Mouse (Mus musculus): ENCODE results near the gene Gm44973. TPM values are rescaled to one million over a fixed set of nuclear protein-coding genes. Genes with fewer than 3 reads are reported as not detected.

Gm44973 gene
- polyA plus RNA-seq, 1 experiment = not detected

DNA sequence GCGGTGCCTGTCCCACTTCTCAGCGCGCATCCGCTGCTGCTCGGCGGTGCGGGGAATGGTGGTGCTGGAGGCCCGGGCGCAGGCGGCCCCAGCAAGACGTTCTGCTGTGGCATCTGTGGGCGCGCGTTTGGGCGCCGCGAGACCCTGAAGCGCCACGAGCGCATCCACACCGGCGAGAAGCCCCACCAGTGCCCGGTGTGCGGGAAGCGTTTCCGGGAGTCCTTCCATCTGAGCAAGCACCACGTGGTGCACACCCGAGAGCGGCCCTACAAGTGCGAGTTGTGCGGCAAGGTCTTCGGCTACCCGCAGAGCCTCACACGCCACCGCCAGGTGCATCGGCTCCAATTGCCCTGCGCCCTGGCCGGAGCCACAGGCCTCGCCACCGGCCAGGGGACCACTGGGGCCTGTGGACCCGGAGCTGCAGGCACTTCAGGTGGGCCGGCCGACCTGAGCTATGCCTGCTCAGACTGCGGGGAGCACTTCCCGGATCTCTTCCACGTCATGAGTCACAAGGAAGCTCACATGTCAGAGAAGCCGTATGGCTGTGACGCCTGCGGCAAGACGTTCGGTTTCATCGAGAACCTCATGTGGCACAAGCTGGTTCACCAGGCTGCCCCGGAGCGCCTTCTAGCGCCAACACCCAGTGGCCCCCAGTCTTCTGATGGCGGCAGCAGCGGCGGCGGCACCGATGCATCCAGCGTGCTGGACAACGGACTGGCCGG lies 15.4 kb downstream of the Gm44973 start:
- Histone ChIP-seq H3K27ac (ENCODE audit: insufficient read depth, low read length) (no peak overlapping the region), H3K4me1 (ENCODE audit: control insufficient read depth, insufficient read depth, low read length) (no peaks in the 10 kb centered on the region), H3K4me3 (ENCODE audit: insufficient read depth, low read length) (no peak overlapping the region)
- TF ChIP-seq CTCF (IDR thresholded peaks at IDR 0.05; ENCODE audit: borderline replicate concordance, insufficient read depth, low read length) (no peak), POLR2A (IDR thresholded peaks at IDR 0.05; ENCODE audit: low read depth, low read length) (no peak)

DNA sequence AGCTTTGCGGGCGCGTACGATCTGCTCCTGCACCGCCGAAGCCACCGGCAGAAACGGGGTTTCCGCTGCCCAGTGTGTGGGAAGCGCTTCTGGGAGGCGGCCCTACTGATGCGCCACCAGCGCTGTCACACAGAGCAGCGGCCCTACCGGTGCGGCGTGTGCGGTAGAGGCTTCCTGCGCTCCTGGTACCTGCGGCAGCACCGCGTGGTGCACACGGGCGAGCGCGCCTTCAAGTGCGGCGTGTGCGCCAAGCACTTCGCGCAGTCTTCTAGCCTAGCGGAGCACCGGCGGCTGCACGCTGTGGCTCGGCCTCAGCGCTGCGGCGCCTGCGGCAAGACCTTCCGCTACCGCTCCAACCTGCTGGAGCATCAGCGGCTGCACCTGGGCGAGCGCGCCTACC lies 16.2 kb downstream of the Gm44973 start:
- H3K4me1 ChIP-seq (ENCODE audit: control insufficient read depth, insufficient read depth, low read length) = no peaks in the 10 kb centered on the region
- H3K27ac ChIP-seq (ENCODE audit: insufficient read depth, low read length) = no peak overlapping the region
- no peak overlapping the region for H3K4me3 ChIP-seq (ENCODE audit: insufficient read depth, low read length)
- TF ChIP-seq POLR2A (IDR thresholded peaks at IDR 0.05; ENCODE audit: low read depth, low read length) (no peak), CTCF (IDR thresholded peaks at IDR 0.05; ENCODE audit: borderline replicate concordance, insufficient read depth, low read length) (no peak)

DNA sequence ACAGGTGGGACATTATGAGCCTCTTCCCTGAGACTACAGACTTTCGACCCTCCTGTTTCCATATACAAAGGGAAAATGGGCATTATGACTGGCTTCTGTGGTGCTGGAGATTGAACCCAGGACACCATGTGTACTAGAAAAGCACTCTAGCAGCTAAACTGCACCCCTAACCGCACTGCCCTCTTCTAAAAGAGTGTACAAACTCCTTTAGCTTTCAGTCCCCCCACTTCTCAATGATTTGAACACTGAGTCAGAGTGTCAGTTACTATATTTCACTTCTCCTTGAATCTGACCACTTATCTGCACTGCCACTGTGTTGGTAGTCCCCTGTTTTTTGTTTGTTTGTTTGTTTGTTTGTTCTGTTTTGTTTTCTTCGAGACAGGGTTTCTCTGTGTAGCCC lies 18.5 kb downstream of the Gm44973 start, which contains the start of gene 4632433K11Rik:
4632433K11Rik (plus strand) TSS at position 301 of the 400 bp plus-strand sequence.
- TF ChIP-seq POLR2A (IDR thresholded peaks at IDR 0.05; ENCODE audit: low read depth, low read length) (0 out of 2 replicates have a peak, but pooled peaks have one; percentile 5), CTCF (IDR thresholded peaks at IDR 0.05; ENCODE audit: borderline replicate concordance, insufficient read depth, low read length) (no peak)
- Histone ChIP-seq H3K27ac (ENCODE audit: insufficient read depth, low read length) (no peak within 1 kb of the TSS), H3K4me3 (ENCODE audit: insufficient read depth, low read length) (no peak within 1 kb of the TSS)

DNA sequence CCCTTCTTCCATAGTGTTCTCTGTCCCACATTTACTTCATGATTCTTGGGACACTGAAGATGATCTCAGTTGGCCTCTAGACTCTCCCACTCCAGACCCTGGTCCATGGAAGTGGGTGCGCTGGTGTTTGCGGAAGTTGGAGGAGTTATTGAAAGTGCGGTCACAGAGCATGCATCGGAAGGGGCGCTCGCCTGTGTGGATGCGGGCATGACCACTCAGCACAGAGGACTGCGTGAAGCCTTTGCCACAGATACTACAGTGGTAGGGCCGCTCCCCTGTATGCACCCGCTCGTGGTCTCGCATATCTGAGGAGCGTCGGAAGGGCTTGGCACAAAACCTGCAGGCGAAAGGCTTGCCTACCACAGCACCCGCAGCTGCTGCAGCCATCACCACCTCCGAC lies 20.3 kb downstream of the Gm44973 start:
- Histone ChIP-seq H3K27ac (ENCODE audit: insufficient read depth, low read length) (no peak overlapping the region), H3K4me1 (ENCODE audit: control insufficient read depth, insufficient read depth, low read length) (0 out of 2 replicates have a peak, but pooled peaks cover 4% of the 10 kb centered on the region), H3K4me3 (ENCODE audit: insufficient read depth, low read length) (no peak overlapping the region)
- TF ChIP-seq POLR2A (IDR thresholded peaks at IDR 0.05; ENCODE audit: low read depth, low read length) (no peak), CTCF (IDR thresholded peaks at IDR 0.05; ENCODE audit: borderline replicate concordance, insufficient read depth, low read length) (no peak)

More for the DNA sequence above, 18.5 kb downstream of the Gm44973 start, which contains the start of gene 4632433K11Rik:
- H3K4me1 ChIP-seq (ENCODE audit: control insufficient read depth, insufficient read depth, low read length) = no peaks in the 10 kb centered on the region

DNA sequence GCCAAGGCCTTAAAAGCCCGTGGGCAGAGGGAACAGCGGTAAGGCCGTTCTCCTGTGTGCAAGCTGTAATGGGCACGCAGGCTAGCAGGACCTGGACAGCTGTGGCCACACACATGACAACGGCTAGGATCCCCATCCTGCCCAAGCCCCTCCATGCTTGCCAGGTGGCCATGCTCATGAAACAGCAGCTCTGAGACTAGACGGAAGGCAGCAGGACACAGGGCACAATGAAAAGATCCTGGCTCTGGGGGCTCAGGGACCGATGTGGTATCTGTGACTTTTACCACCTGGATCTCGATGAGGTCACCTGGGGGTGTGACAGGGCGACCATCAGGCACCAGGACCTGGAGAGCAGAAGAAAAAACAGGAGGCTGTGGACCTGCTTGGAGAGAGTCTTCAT lies 20.8 kb downstream of the Gm44973 start:
- no peak overlapping the region for H3K4me3 ChIP-seq (ENCODE audit: insufficient read depth, low read length)
- no peak for TF ChIP-seq CTCF (IDR thresholded peaks at IDR 0.05; ENCODE audit: borderline replicate concordance, insufficient read depth, low read length)
- no peak for TF ChIP-seq POLR2A (IDR thresholded peaks at IDR 0.05; ENCODE audit: low read depth, low read length)

DNA sequence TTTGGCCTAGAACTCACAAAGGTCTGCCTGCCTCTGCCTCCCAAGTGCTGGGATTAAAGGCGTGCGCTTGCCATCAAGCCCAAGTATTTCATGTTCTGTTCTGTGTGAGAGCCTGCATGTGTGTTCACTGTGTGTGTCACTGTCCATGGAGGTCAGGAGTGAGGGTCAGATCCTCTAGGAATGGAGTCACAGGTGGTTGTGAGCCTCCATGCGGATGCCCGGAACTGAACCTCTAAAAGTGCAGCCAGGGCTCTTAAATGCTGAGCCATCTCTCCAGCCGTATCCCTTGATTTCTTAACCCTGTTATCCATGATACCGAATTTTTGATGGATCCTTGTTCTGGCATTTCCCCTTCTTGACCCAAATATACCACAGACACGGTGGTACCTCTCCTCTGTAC lies 21.7 kb downstream of the Gm44973 start:
- no peak overlapping the region for H3K4me3 ChIP-seq (ENCODE audit: insufficient read depth, low read length)
- no peak for TF ChIP-seq CTCF (IDR thresholded peaks at IDR 0.05; ENCODE audit: borderline replicate concordance, insufficient read depth, low read length)
- no peak for TF ChIP-seq POLR2A (IDR thresholded peaks at IDR 0.05; ENCODE audit: low read depth, low read length)
- H3K27ac ChIP-seq (ENCODE audit: insufficient read depth, low read length) = no peak overlapping the region
- 0 out of 2 replicates have a peak, but pooled peaks cover 4% of the 10 kb centered on the region for H3K4me1 ChIP-seq (ENCODE audit: control insufficient read depth, insufficient read depth, low read length)

More for the DNA sequence above, 20.8 kb downstream of the Gm44973 start:
- H3K4me1 ChIP-seq (ENCODE audit: control insufficient read depth, insufficient read depth, low read length) = 0 out of 2 replicates have a peak, but pooled peaks cover 4% of the 10 kb centered on the region
- H3K27ac ChIP-seq (ENCODE audit: insufficient read depth, low read length) = no peak overlapping the region

DNA sequence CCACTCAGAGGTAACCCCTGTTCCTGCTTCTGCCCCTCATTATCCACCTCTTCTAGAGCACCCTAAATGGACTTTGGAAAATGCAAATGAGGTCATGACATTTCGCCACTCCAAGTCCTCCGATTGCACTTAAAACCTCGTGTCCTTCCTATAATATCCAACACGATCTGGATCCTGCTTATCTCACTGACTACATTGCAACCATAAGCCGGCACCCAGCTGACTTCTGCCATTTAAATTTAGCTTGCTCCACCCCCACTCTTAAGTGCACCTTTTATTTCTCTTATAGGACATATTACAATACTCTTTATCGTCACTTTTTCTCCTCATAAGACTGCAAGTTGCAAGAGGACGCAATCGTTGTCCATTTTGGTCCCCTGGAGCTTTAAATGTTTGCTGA lies 22.2 kb downstream of the Gm44973 start:
- 0 out of 2 replicates have a peak, but pooled peaks cover 4% of the 10 kb centered on the region for H3K4me1 ChIP-seq (ENCODE audit: control insufficient read depth, insufficient read depth, low read length)
- TF ChIP-seq CTCF (IDR thresholded peaks at IDR 0.05; ENCODE audit: borderline replicate concordance, insufficient read depth, low read length) = no peak
- no peak; the same call in 1 of the 2 replicates for TF ChIP-seq POLR2A (IDR thresholded peaks at IDR 0.05; ENCODE audit: low read depth, low read length)
- no peak overlapping the region for H3K4me3 ChIP-seq (ENCODE audit: insufficient read depth, low read length)
- H3K27ac ChIP-seq (ENCODE audit: insufficient read depth, low read length) = no peak overlapping the region

DNA sequence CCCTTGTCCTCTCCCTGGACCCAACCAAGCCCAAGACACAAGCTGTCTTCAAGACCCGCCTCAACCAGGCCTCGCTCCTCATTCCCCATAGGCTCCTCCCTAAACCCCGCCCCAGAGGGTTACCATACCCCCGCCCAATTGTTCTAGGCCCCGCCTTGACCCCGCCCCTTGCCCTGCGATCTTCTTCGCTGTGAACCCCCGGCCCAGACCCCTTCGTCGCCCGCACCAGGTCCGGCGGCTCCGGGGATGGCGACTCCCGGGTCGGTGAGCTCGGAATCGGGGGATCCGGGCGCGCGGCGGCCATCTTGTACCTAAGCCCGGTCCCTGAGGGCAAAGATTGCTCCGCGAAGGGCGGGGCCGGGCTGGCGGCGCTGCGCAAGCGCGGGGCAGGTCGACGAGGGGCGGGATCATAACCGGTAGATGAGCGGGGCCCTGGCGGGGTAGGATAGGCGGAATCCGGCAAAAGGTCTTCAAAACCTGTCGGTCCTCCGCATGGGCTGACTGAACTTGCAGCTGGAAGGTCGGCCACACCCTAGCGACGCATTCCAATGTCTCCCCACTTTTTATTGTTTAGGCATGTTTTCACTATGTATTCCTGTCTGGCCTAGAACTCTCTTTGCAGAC lies 22.9 kb downstream of the Gm44973 start, which contains the start of gene Zfp784:
Zfp784 (minus strand) TSS at position 338 of the 624 bp plus-strand sequence.
- Histone ChIP-seq H3K27ac (ENCODE audit: insufficient read depth, low read length) (peak within 1 kb of the TSS; percentile 85), H3K4me3 (ENCODE audit: insufficient read depth, low read length) (peak within 1 kb of the TSS; percentile 70), H3K4me1 (ENCODE audit: control insufficient read depth, insufficient read depth, low read length) (0 out of 2 replicates have a peak, but pooled peaks cover 4% of the 10 kb centered on the region)
- no peak for TF ChIP-seq CTCF (IDR thresholded peaks at IDR 0.05; ENCODE audit: borderline replicate concordance, insufficient read depth, low read length)
- peak; percentile 84 for TF ChIP-seq POLR2A (IDR thresholded peaks at IDR 0.05; ENCODE audit: low read depth, low read length)

DNA sequence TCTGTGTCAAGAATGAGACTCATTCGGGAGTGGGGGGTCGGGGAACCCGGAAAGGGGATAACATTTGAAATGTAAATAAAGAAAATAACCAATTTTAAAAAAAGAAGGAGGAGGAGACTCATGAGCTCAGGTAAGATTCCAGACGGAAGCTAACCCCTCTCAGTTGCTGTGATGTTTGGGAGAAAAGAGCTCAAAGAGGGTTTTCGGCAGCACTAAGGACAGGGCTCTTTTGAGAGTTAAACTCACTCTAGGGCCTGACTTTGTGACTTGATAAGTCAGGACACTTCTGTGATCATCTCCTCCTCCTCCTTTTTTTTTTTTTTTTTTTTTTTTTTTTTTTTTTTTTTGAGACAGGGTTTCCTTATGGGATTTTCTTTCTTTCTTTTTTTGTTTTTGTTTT lies 23.6 kb downstream of the Gm44973 start:
- Histone ChIP-seq H3K4me3 (ENCODE audit: insufficient read depth, low read length) (peak overlapping the region; percentile 70), H3K27ac (ENCODE audit: insufficient read depth, low read length) (peak overlapping the region; percentile 85), H3K4me1 (ENCODE audit: control insufficient read depth, insufficient read depth, low read length) (0 out of 2 replicates have a peak, but pooled peaks cover 4% of the 10 kb centered on the region)
- TF ChIP-seq CTCF (IDR thresholded peaks at IDR 0.05; ENCODE audit: borderline replicate concordance, insufficient read depth, low read length) (no peak), POLR2A (IDR thresholded peaks at IDR 0.05; ENCODE audit: low read depth, low read length) (no peak)

DNA sequence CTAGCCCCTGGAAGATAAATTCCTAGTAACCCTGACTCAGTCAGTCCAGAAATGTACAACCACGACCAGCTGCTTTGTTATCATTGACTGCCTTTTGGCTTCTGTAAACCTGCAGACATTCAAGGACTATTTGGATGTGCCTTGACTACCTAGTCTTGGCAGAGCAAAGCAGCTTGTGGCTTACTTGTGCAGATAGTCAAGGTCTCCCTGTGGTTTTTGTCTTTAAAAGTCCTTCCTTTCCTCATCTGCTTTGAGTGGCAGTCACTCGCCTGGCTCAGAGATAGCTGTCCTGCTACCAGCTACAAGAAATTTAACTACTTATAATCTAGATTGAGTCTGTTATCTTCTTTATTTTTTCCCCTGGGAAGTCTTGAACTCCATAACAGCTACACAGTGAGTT lies 29.7 kb downstream of the Gm44973 start:
- Histone ChIP-seq H3K4me1 (ENCODE audit: control insufficient read depth, insufficient read depth, low read length) (no peaks in the 10 kb centered on the region), H3K4me3 (ENCODE audit: insufficient read depth, low read length) (no peak overlapping the region), H3K27ac (ENCODE audit: insufficient read depth, low read length) (no peak overlapping the region)
- TF ChIP-seq POLR2A (IDR thresholded peaks at IDR 0.05; ENCODE audit: low read depth, low read length) (no peak), CTCF (IDR thresholded peaks at IDR 0.05; ENCODE audit: borderline replicate concordance, insufficient read depth, low read length) (no peak)
